Mouse (Mus musculus) 3134 (cell line): ENCODE measurements around the gene Dkk2.

Experiments used
- DNase-seq: peaks from one replicate; pipeline ENCODE4 v3.0.0-alpha.2; 2011; ENCODE audit warnings: low spot score; ENCODE audit not compliant: insufficient read length; ENCODE audit errors: extremely low read depth

Dkk2 gene

GRCm38 (mm10) chr3:132122581-132122980 is 37.5 kb downstream of the Dkk2 start:
- DNase-seq = no peak

DNA sequence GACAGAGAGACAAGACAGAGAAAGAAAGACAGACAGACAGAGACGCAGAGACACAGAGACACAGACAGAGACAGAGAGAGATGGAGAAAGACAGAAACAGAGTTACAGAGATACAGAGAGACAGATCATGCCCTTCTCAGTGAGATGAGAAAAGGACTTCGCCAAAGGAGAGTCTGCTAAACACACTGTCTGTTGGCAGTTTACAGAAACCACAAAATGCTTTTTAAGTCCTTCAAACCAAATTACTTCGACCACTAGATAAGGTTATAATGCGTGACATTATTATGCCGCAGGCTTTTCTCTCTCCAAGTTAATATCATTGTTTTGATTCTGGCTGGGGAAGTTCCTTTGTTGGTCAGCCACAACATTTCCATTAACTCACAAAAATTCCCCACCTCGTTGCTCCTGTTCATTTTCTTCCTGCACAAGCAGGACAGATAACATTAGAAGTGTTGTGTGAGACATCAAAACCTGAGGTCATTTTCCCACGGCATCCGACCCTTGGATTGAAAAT is 40.2 kb downstream of the Dkk2 start:
- no peak for DNase-seq

- DNase-seq = no peak
These were observed 44.7 kb downstream of the Dkk2 start for GRCm38 (mm10) chr3:132129730-132130274.

GRCm38 (mm10) chr3:132130781-132131180 is 45.7 kb downstream of the Dkk2 start:
- DNase-seq = no peak

- DNase-seq = no peak
These were observed 46.8 kb downstream of the Dkk2 start for GRCm38 (mm10) chr3:132131939-132132338.

GRCm38 (mm10) chr3:132134502-132134901 is 49.4 kb downstream of the Dkk2 start:
- DNase-seq = no peak

- no peak for DNase-seq
These were observed 52.8 kb downstream of the Dkk2 start for GRCm38 (mm10) chr3:132137802-132138378.

DNA sequence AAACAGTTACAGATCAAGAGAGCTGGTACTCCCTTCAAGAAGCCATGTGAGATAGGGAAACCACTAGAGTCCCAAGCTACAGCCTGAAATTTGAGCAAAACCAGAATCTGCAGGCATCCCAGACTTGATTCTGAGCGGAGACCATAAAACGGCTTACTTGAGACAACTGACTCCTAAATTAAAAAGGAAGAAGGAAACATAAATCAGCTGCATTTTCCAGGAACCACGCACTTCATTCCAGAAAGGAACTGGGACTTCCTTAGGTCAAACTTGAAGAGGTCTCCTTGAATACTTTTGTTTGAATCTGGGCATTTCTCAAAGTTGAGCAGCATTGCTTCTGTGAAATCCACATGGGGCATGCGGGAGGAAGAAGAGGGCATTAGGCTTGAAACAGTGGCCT is 55.9 kb downstream of the Dkk2 start:
- DNase-seq = no peak

DNA sequence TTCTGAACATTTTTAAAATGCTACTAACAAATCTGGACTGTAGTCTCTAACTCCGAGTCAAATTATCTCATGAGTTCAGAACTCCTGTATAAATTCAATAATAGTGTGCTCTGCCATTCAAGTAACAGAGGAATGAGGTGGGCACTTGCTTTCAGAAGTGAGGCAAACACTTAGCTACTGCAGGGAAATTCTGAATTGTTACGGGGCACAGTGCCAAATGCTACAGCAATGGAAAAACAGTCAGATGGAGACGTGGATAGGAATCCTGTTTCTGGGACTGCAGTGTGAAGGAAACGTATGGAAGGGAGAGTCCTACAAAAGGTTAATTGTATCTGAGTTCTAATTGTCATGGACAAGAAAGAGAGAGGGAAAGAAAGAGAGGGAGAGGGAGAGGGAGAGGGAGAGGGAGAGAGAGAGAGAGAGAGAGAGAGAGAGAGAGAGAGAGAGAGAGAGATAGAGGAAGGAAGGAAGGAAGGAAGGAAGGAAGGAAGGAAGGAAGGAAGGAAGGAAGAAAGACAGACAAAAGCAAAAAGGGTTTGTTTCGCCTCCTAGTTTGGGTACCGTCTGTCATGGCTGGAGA is 64.4 kb downstream of the Dkk2 start:
- DNase-seq = no peak

- no peak for DNase-seq
These were observed 73.7 kb downstream of the Dkk2 start for GRCm38 (mm10) chr3:132158817-132159216.

DNA sequence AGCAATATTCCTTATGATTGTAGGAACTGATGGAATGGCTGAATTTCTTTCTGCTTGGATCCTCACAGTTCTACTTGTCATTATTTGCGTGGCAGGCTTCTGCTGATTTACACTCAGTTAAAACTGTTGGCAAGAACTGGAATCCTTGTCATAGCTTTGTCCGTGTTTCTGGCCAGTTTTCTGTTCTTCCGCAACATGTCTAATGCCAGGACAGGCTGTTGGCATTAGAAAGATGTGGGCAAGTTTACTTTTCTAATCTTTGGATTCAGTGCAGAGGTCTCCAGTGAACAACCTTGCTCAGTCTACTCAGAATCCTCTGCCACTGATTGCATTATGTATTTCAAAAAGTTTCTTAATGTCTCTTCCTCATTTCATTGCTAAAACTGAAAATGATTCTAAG is 83.8 kb downstream of the Dkk2 start:
- no peak for DNase-seq

- no peak for DNase-seq
These were observed 101.9 kb downstream of the Dkk2 start for GRCm38 (mm10) chr3:132186888-132187552.

DNA sequence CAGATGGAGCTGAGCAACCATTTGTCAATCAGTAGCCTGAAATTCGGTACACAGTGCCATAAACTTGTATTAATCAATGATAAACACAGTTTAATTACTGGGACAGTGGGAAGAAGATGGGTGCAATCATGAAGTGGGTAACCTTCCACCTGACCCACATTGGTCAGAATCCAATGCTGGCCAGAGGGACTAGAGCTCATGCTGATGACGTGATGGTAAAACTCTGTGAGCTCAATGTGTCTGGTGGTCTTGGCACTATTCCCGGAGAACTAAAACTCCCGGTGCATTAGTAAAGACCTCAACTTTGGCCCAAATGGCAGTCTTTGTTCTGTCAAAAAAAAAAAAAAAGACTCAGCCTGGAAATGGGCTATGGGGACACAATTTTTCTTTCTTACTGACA is 116.9 kb downstream of the Dkk2 start:
- no peak for DNase-seq

DNA sequence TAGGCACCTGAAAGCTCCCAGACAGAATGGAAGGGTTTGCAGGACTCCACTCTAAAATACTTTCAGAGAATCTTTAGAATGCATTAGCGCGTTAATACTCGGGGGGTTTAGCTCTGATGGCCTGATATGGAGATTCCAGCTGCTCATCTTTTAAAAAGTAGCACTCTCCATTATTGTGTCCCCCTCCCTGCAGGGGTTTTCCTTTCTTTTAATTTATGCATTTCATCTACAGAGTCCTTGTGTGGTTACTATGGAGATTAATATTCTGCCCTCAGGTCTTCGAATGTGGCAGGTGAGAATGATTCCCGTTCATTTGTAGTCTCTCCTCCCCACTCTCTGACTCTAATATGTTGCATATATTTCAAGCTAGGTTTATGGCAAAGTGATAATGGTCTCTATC is 117.6 kb downstream of the Dkk2 start:
- no peak for DNase-seq

DNA sequence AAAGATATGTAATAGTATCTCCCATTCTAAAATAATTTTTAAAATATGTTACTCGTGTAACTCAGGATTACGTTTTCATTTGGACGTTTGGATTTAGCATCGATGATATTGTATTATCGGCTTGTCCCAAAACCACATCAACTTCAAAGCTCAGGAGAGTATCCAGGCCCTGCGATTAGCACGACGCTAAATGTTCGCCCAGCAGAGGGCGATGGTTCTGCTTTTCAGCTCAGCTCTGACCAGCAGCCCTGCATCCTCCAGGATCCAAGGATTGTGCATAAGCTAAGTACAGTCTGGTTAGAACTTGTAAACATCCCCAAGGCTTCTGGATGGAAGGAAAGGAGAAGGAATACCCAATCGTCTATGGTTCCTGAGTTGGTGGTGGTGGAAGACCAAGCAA is 122.4 kb downstream of the Dkk2 start:
- DNase-seq = no peak

GRCm38 (mm10) chr3:132211260-132211659 is 126.2 kb downstream of the Dkk2 start:
- DNase-seq = no peak

- no peak for DNase-seq
These were observed 134.9 kb downstream of the Dkk2 start for GRCm38 (mm10) chr3:132219977-132220487.

GRCm38 (mm10) chr3:132227622-132228021 is 142.5 kb downstream of the Dkk2 start:
- no peak for DNase-seq
